ENCODE assay signal across 12 mouse cellular contexts in the genomic region with DNA sequence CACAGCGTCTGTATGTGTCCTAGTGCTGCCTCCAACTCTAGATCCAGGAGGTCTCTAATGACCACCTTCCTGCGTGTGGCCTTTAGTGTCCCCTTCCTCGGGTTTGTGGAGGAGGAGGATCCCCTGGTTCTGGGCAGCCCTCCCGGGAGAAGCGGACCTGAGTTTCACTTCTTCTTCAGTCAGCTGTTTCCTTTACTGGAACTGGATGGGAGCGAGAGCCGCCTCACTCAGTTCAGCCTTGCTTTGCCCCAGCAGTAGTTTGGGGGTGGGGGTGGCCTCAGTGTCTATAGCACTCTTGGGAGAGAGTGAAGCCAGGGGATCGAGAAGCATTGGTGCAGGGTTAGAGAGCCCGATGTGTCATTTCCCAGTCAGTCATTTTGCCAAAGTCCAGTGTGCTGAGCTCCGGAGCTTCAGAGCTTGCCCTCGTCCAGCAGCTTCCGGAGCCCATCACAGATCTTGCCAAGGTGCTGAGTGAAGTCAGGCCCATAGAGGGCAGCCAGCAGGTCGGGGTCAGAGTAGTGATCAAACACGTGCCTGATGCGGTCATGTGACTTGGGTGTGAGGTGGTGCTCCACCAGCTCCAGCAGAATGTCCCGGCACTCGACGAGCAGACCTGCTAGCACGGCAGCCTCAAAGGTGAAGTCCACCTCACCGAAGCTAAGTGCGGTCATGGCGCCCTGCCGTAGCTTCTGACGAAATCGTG. TPM values are rescaled to one million over a fixed set of nuclear protein-coding genes. Genes with fewer than 3 reads are reported as not detected.
DNase-seq lines count a peak whose midpoint lies in the region; ATAC-seq lines count a peak whose summit lies in the region.
"Had no signal": no experiment of that assay in that cellular context is flagged by ENCODE, and none has a peak within 500 bp of the region (broad histone marks: within the 10 kb centered on the region; RNA-seq: fewer than 3 reads in every experiment).

No protein-coding gene starts in this region.

- H3K9me3 ChIP-seq in heart, embryonic 12.5 days (replicated peaks) = no peaks in the 10 kb centered on the region; the same call in 1 of the 2 replicates
- H3K9me3 ChIP-seq in kidney, embryonic 15.5 days (replicated peaks) = no peaks in the 10 kb centered on the region

- 0 out of 2 replicates have a peak, but pooled peaks cover 8% of the 10 kb centered on the region for H3K36me3 ChIP-seq in heart, embryonic 12.5 days
- peaks cover 20% of the 10 kb centered on the region for H3K36me3 ChIP-seq in kidney, embryonic 15.5 days

- peak overlapping the region; percentile 42 for H3K4me2 ChIP-seq in heart, embryonic 12.5 days
- 0 out of 2 replicates have a peak overlapping the region, but pooled peaks have one; percentile 9 for H3K4me2 ChIP-seq in kidney, embryonic 15.5 days

- no peak for DNase-seq in heart, postnatal 14 days
- DNase-seq in spleen, postnatal 36 days (ENCODE audit: low spot score in 2 of 2) = peak; percentile 35
- no peak for DNase-seq in spleen, postnatal 14 days (ENCODE audit: low spot score in 2 of 2)
- peak; percentile 52 for DNase-seq in testis, postnatal 14 days (ENCODE audit: low spot score)
- DNase-seq in cerebellum, adult 11-12 months = no peak
- no peak for DNase-seq in right cerebral cortex, postnatal 10 days (ENCODE audit: low spot score in 2 of 2)
- DNase-seq: right cerebral cortex, postnatal 14 days had no signal

- ATAC-seq in heart, embryonic 12.5 days (ENCODE audit: insufficient number of reproducible peaks, low FRiP score) = no peak
- no peak for ATAC-seq in kidney, embryonic 15.5 days (replicated peaks; ENCODE audit: low FRiP score)
- ATAC-seq: Patski had no signal

- H3K4me3 ChIP-seq in heart, embryonic 12.5 days = no peak overlapping the region
- H3K4me3 ChIP-seq in kidney, embryonic 15.5 days (replicated peaks) = no peak overlapping the region
- H3K4me3 ChIP-seq: erythroblast, embryonic 14.5 days had no signal

- H3K9ac ChIP-seq in heart, embryonic 12.5 days = no peak overlapping the region; the same call in 1 of the 2 replicates
- no peak overlapping the region for H3K9ac ChIP-seq in kidney, embryonic 15.5 days

- intact Hi-C loops in heart, postnatal 14 days (cut with DNase I) = loop anchor here (5.0 kb wide), 1 partner anchor 78 kb away; a partner anchor contains a TSS

- peaks cover 14% of the 10 kb centered on the region for H3K4me1 ChIP-seq in heart, embryonic 12.5 days (replicated peaks)
- H3K4me1 ChIP-seq in kidney, embryonic 15.5 days = peaks cover 18% of the 10 kb centered on the region

- H3K27me3 ChIP-seq in heart, embryonic 12.5 days (replicated peaks) = no peaks in the 10 kb centered on the region
- no peaks in the 10 kb centered on the region for H3K27me3 ChIP-seq in kidney, embryonic 15.5 days
- H3K27me3 ChIP-seq: Patski had no signal

- 56% methylated on average over 25 of the region's 25 CpGs for WGBS in heart, embryonic 12.5 days
- 71% methylated on average over 25 of the region's 25 CpGs for WGBS in kidney, embryonic 15.5 days

- no peak overlapping the region for H3K27ac ChIP-seq in heart, embryonic 12.5 days (ENCODE audit: poor library complexity, severe bottlenecking)
- H3K27ac ChIP-seq in kidney, embryonic 15.5 days = no peak overlapping the region

RNA-seq across cellular contexts. Expression of a gene that starts 2.4 kb away (rescaled TPM):
- polyA plus RNA-seq in heart, embryonic 12.5 days (2016; fragmentation: Nextera tagmentation; extraction: Ambion mirVana) = 0.62 and 0.91 TPM in 2 replicates
- 1 to 10 TPM; 3.0 to 3.1 TPM for total RNA-seq in heart, postnatal 14 days (2021)
- 2.7 and 2.9 TPM in 2 replicates for polyA plus RNA-seq in kidney, embryonic 15.5 days (2015; fragmentation: Nextera tagmentation; extraction: Ambion mirVana)

RNA-seq across cellular contexts. Expression of a gene that starts 5.8 kb away (rescaled TPM):
- polyA plus RNA-seq in heart, embryonic 12.5 days (2016; fragmentation: Nextera tagmentation; extraction: Ambion mirVana) = 8.1 and 9.1 TPM in 2 replicates
- 1 to 10 TPM; 6.4 to 7.4 TPM for total RNA-seq in heart, postnatal 14 days (2021)
- 14.5 and 15.5 TPM in 2 replicates for polyA plus RNA-seq in kidney, embryonic 15.5 days (2015; fragmentation: Nextera tagmentation; extraction: Ambion mirVana)

RNA-seq across cellular contexts. Expression of a gene that starts 5.9 kb away (rescaled TPM):
- polyA plus RNA-seq in heart, embryonic 12.5 days (2016; fragmentation: Nextera tagmentation; extraction: Ambion mirVana) = 48.6 and 52.7 TPM in 2 replicates
- total RNA-seq in heart, postnatal 14 days (2021) = 10 to 100 TPM; 29.5 to 33.5 TPM
- 67.7 and 71.6 TPM in 2 replicates for polyA plus RNA-seq in kidney, embryonic 15.5 days (2015; fragmentation: Nextera tagmentation; extraction: Ambion mirVana)

RNA-seq across cellular contexts. Expression of a gene that starts 15.5 kb away (rescaled TPM):
- polyA plus RNA-seq in heart, embryonic 12.5 days (2016; fragmentation: Nextera tagmentation; extraction: Ambion mirVana) = 0.59 and 0.69 TPM in 2 replicates
- total RNA-seq in heart, postnatal 14 days (2021) = 10 to 100 TPM; 10.6 to 11.1 TPM
- 0.93 and 1.9 TPM in 2 replicates for polyA plus RNA-seq in kidney, embryonic 15.5 days (2015; fragmentation: Nextera tagmentation; extraction: Ambion mirVana)
- total RNA-seq: hematopoietic stem cell, adult 5-6 weeks had no signal
- polyA plus RNA-seq: erythroblast, embryonic 14.5 days had no signal

RNA-seq across cellular contexts. Expression of a gene that starts 20.5 kb away (rescaled TPM):
- 3.6 and 5.5 TPM in 2 replicates for polyA plus RNA-seq in heart, embryonic 12.5 days (2016; fragmentation: Nextera tagmentation; extraction: Ambion mirVana)
- total RNA-seq in heart, postnatal 14 days (2021) = 10 to 100 TPM in 1 of 2 experiments, 1 to 10 TPM in 1; 5.8 to 11.8 TPM
- 3.9 and 4.5 TPM in 2 replicates for polyA plus RNA-seq in kidney, embryonic 15.5 days (2015; fragmentation: Nextera tagmentation; extraction: Ambion mirVana)

Comparison
In these comparisons a context has a peak if more than half of its experiments do, and no peak if none do; other contexts are left out.
1. DNase-seq: peak in spleen, postnatal 36 days (2 of 2) and testis, postnatal 14 days (single experiment); none in heart, postnatal 14 days (0 of 2), spleen, postnatal 14 days (0 of 2), cerebellum, adult 11-12 months (single experiment) and right cerebral cortex, postnatal 10 days (0 of 2).